Mouse (Mus musculus): ENCODE measurements around the gene Cpt1a.

DNA sequence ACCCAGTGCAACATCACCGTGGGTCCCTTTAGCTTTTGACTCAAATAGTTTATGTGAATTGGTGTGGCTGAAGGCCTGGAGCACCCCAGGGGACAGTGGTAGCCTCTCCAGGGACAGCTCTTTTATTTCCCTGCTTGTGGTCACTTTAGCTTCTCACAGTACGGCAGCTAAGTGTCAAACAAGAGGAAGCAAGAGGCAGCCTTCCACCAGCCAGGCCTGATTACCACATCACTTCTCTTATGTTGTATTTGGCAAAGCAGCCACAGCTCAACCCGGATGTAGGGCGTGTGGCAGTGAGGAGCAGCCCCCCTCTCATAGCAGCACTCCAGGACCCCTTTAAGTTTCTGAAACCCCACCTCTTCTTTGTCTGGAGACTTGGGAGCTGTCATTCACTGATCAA is 100.8 kb downstream of the Cpt1a start:
- TF ChIP-seq CEBPB (IDR thresholded peaks at IDR 0.05; ENCODE audit: insufficient read depth, poor library complexity, severe bottlenecking) (no peak), USF1 (IDR thresholded peaks at IDR 0.05; ENCODE audit: low read depth) (no peak), POLR2AphosphoS2 (IDR thresholded peaks at IDR 0.05; ENCODE audit: insufficient read length, low read depth) (no peak), MAX (IDR thresholded peaks at IDR 0.05; ENCODE audit: low read depth) (no peak), POLR2A (IDR thresholded peaks at IDR 0.05; ENCODE audit: insufficient read length, low read depth) (no peak), TCF3 (IDR thresholded peaks at IDR 0.05; ENCODE audit: insufficient read length, low read depth) (no peak), MYOG (IDR thresholded peaks at IDR 0.05; ENCODE audit: control insufficient read depth in 1 of 3, insufficient read depth in 1 of 3, insufficient read length in 2 of 3, low read depth in 2 of 3) (no peak), MYOD1 (IDR thresholded peaks at IDR 0.05; ENCODE audit: control insufficient read depth in 1 of 3, insufficient read length in 2 of 3, low read depth in 2 of 3) (no peak), REST (IDR thresholded peaks at IDR 0.05; ENCODE audit: insufficient read depth, insufficient read length) (no peak), TCF12 (IDR thresholded peaks at IDR 0.05; ENCODE audit: insufficient read depth, poor library complexity, severe bottlenecking) (no peak)

Measured in myocyte (in vitro differentiated cells).